Mouse (Mus musculus): ENCODE data around the gene Zfp672. TPM values are rescaled to one million over a fixed set of nuclear protein-coding genes. Genes with fewer than 3 reads are reported as not detected.

The Zfp672 gene
- polyA plus RNA-seq, 1 experiment: 12.5 TPM

DNA sequence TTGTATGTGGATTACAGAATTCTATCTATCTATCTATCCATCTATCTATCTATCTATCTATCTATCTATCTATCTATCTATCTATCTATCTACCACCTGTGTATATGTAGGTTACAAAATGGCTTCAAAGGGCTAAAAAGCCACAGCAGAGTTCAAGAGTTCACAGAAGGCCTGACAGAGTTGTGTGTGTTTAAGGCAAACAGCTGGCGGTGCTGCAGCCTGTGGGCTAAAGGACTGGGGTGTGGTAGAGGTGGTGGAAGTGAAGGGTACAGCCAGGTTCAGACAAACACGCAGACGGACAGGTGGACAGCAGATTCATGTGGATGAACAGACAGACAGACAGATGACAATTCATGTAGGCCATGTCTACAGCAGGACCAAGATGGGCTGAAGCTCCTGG is 61.9 kb downstream of the Zfp672 start:
- Histone ChIP-seq H3K79me2 (ENCODE audit: control insufficient read depth, insufficient read depth) (no peaks in the 10 kb centered on the region), H3K36me3 (ENCODE audit: control insufficient read depth, insufficient read depth) (no peaks in the 10 kb centered on the region), H3K4me3 (ENCODE audit: insufficient read depth, poor library complexity, severe bottlenecking) (no peak overlapping the region), H3ac (ENCODE audit: control insufficient read depth, insufficient read length, low read depth) (no peak overlapping the region), H3K79me3 (ENCODE audit: low read depth) (no peaks in the 10 kb centered on the region), H3K27me3 (ENCODE audit: control insufficient read depth, insufficient read depth, insufficient read length) (peaks cover 15% of the 10 kb centered on the region)
- TF ChIP-seq MAX (IDR thresholded peaks at IDR 0.05) (no peak), MYOD1 (IDR thresholded peaks at IDR 0.05; ENCODE audit: control insufficient read depth, insufficient read length, low read depth) (no peak), FOSL1 (IDR thresholded peaks at IDR 0.05; ENCODE audit: insufficient read depth, low read length, poor library complexity, severe bottlenecking) (no peak), USF1 (IDR thresholded peaks at IDR 0.05; ENCODE audit: low read depth) (no peak), CEBPB (IDR thresholded peaks at IDR 0.05; ENCODE audit: low read depth) (no peak), CTCF (IDR thresholded peaks at IDR 0.05; ENCODE audit: control insufficient read depth, insufficient read depth, insufficient read length) (no peak), MYOG (IDR thresholded peaks at IDR 0.05; ENCODE audit: control insufficient read depth, extremely low read depth, insufficient read length) (no peak)

Other genes starting within 250 kb of the Zfp672 start
- 0.04 TPM for gene Gm12248, start 237.2 kb downstream of the Zfp672 start, polyA plus RNA-seq (2012; fragmentation: generic; extraction: Trizol)
- gene Cnot8, start 226.2 kb downstream of the Zfp672 start, polyA plus RNA-seq (2012; fragmentation: generic; extraction: Trizol): 44.6 TPM
- 26.7 TPM for gene Gemin5, start 161.8 kb downstream of the Zfp672 start, polyA plus RNA-seq (2012; fragmentation: generic; extraction: Trizol)
- 106 TPM for gene Mrpl22, start 158.7 kb downstream of the Zfp672 start, polyA plus RNA-seq (2012; fragmentation: generic; extraction: Trizol)
- gene Igtp, start 130.8 kb downstream of the Zfp672 start, polyA plus RNA-seq (2012; fragmentation: generic; extraction: Trizol): 0.12 TPM
- gene Irgm2, start 130.7 kb downstream of the Zfp672 start, polyA plus RNA-seq (2012; fragmentation: generic; extraction: Trizol): 0.01 TPM
- 0.01 TPM for gene 4930438A08Rik, start 55.5 kb downstream of the Zfp672 start, polyA plus RNA-seq (2012; fragmentation: generic; extraction: Trizol)
- 6.8 TPM for gene Zfp692, start 23.3 kb downstream of the Zfp672 start, polyA plus RNA-seq (2012; fragmentation: generic; extraction: Trizol)
- 30.8 TPM for gene Sh3bp5l, start 385 bp upstream of the Zfp672 start, polyA plus RNA-seq (2012; fragmentation: generic; extraction: Trizol)
- gene Lypd8, start 48.7 kb upstream of the Zfp672 start, polyA plus RNA-seq (2012; fragmentation: generic; extraction: Trizol): not detected
- gene 1810065E05Rik, start 90.8 kb upstream of the Zfp672 start, polyA plus RNA-seq (2012; fragmentation: generic; extraction: Trizol): not detected
- gene Gm12253, start 102.2 kb upstream of the Zfp672 start, polyA plus RNA-seq (2012; fragmentation: generic; extraction: Trizol): not detected
- gene Lypd9, start 122.6 kb upstream of the Zfp672 start, polyA plus RNA-seq (2012; fragmentation: generic; extraction: Trizol): not detected
- gene Olfr30, start 131.9 kb upstream of the Zfp672 start, polyA plus RNA-seq (2012; fragmentation: generic; extraction: Trizol): not detected
- gene Olfr332, start 162.2 kb upstream of the Zfp672 start, polyA plus RNA-seq (2012; fragmentation: generic; extraction: Trizol): not detected
- not detected for gene Olfr331, start 172.2 kb upstream of the Zfp672 start, polyA plus RNA-seq (2012; fragmentation: generic; extraction: Trizol)
- gene Olfr330, start 204.5 kb upstream of the Zfp672 start, polyA plus RNA-seq (2012; fragmentation: generic; extraction: Trizol): not detected
- gene Olfr329-ps, start 216.1 kb upstream of the Zfp672 start, polyA plus RNA-seq (2012; fragmentation: generic; extraction: Trizol): not detected
- gene Olfr328, start 225.3 kb upstream of the Zfp672 start, polyA plus RNA-seq (2012; fragmentation: generic; extraction: Trizol): not detected
- not detected for gene Olfr224, start 240.2 kb upstream of the Zfp672 start, polyA plus RNA-seq (2012; fragmentation: generic; extraction: Trizol)
- gene Olfr325, start 247.4 kb upstream of the Zfp672 start, polyA plus RNA-seq (2012; fragmentation: generic; extraction: Trizol): not detected